Mouse (Mus musculus) kidney, embryonic 16.5 days (tissue): ENCODE results near the gene Ahr. TPM values are rescaled to one million over a fixed set of nuclear protein-coding genes. Genes with fewer than 3 reads are reported as not detected.

Experiments used
- ATAC-seq: fragments of 200-750 bp; cut with Nextera tagmentation; 2 replicates; pipeline ENCODE4 v1.8.0; 2017; ENCODE audit warnings: moderate TSS enrichment; ENCODE audit not compliant: low FRiP score, low TSS enrichment
- H3K27ac ChIP-seq: fragments of 300-500 bp; sonication (generic); 2 replicates; pipeline ENCODE4 v1.5.1; 2014; ENCODE audit warnings: low read length
- H3K27me3 ChIP-seq: fragments of 300-500 bp; sonication (generic); 2 replicates; pipeline ENCODE4 v1.6.1; 2014; ENCODE audit warnings: low read length, control low read depth, mixed read lengths; ENCODE audit not compliant: insufficient read depth
- H3K36me3 ChIP-seq: fragments of 300-500 bp; sonication (generic); 2 replicates; pipeline ENCODE4 v1.6.1; 2014; ENCODE audit warnings: low read length, control low read depth, mixed read lengths; ENCODE audit not compliant: insufficient read depth
- H3K4me1 ChIP-seq: fragments of 300-500 bp; sonication (generic); 2 replicates; pipeline ENCODE4 v1.6.1; 2014; ENCODE audit warnings: low read length, control low read depth, mixed read lengths; ENCODE audit not compliant: insufficient read depth
- H3K4me2 ChIP-seq: fragments of 300-500 bp; sonication (generic); replicated peaks from 2 replicates; pipeline ENCODE4 v1.6.1; 2014; ENCODE audit warnings: low read depth, low read length
- H3K4me3 ChIP-seq: fragments of 300-500 bp; sonication (generic); 2 replicates; pipeline ENCODE4 v1.5.1; 2014; ENCODE audit warnings: mild to moderate bottlenecking, low read length
- H3K9ac ChIP-seq: fragments of 300-500 bp; sonication (generic); replicated peaks from 2 replicates; pipeline ENCODE4 v1.6.1; 2014; ENCODE audit warnings: low read length
- H3K9me3 ChIP-seq: fragments of 300-500 bp; sonication (generic); 2 replicates; pipeline ENCODE4 v1.6.1; 2016; ENCODE audit warnings: low read length, control low read depth
- WGBS: fragments of 180-500 bp; shearing (Covaris S2); extraction: QIAGEN DNeasy Blood & Tissue Kit; methylation state at CpG from one replicate; pipeline ENCODE4 v1.1.7; 2014; 5-methylcytosine and 5-hydroxymethylcytosine counted together
- polyA plus RNA-seq: library from polyadenylated mRNA; unstranded; fragments of >200 nt; fragmentation: Nextera tagmentation; extraction: Ambion mirVana; gene quantifications from 2 replicates; pipeline ENCODE4 v1.2.1, GENCODE M21; 2015

Ahr gene
- polyA plus RNA-seq, 1 experiment from 2014 or later, result 7.5 TPM

DNA sequence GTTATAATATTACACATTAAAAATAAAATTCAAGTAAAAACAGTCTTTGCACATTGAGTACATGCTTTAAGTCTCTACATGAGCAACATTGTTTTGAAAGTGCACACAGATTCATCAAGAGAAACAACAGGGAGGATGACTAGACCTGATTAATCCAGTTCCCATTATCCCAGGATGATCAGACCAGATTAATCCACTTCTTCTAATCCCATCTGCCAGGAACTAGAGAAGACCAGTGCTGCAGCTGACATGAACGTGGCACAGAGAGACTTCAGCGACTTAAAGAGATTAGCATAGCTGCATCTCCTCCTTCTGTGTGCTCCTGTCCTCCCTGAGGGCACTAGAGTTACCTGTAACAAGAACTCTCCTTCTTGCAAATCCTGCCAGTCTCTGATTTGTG, 20.2 kb downstream of the Ahr start:
- no peak overlapping the region for H3K4me3 ChIP-seq
- no peaks in the 10 kb centered on the region for H3K9me3 ChIP-seq
- no peak overlapping the region for H3K4me2 ChIP-seq
- H3K36me3 ChIP-seq, result 0 out of 2 replicates have a peak, but pooled peaks cover 6% of the 10 kb centered on the region
- no peaks in the 10 kb centered on the region for H3K27me3 ChIP-seq
- H3K9ac ChIP-seq, result no peak overlapping the region
- 0 out of 2 replicates have a peak, but pooled peaks cover 3% of the 10 kb centered on the region for H3K4me1 ChIP-seq
- 88% methylated on average over 2 of the region's 2 CpGs for WGBS
- no peak overlapping the region for H3K27ac ChIP-seq
- no peak for ATAC-seq

DNA sequence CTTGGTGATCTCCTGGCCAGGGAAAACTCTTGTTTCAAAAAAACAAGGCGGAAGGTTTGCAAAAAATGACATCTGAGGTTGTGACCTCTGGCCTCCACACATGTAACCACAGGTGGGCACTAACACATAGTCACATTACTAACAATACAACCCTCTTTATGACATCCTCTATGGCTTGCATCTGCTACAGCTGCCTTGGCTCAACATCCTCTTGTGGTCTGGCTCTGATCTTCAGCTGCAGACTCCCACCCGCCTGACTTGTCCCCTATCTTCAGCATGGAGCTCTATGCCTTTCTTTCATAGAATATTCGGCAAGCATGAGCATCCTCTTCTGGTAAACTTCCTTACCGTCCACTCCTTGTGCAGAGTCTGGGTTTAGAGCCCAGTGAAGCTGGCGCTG, 24.1 kb downstream of the Ahr start:
- Histone ChIP-seq H3K9ac (no peak overlapping the region), H3K4me3 (no peak overlapping the region), H3K27ac (no peak overlapping the region), H3K4me2 (no peak overlapping the region), H3K27me3 (no peaks in the 10 kb centered on the region), H3K9me3 (no peaks in the 10 kb centered on the region), H3K36me3 (peaks cover 10% of the 10 kb centered on the region; the same call in 1 of the 2 replicates), H3K4me1 (0 out of 2 replicates have a peak, but pooled peaks cover 3% of the 10 kb centered on the region)
- no peak for ATAC-seq
- WGBS, result 96% methylated on average over 5 of the region's 5 CpGs

DNA sequence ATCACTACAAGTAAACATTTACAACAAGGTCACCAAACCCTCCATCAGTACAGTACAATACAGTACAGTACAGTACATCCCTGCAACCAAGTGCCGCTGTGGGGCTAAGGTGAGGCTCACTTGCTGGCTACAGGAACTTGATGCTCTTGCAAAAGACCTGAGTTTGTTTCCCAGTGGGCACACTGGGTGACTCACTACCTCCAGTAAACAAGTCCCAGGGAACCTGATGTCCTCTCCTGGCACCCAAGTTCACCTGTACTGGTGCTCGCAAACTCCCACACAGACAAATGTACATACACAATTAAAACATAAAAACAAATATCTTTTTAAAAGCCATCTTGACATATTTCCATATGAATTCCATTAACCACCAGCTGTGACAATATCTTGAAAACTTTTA, 28.5 kb downstream of the Ahr start:
- H3K36me3 ChIP-seq, result peaks cover 20% of the 10 kb centered on the region
- no peak overlapping the region for H3K27ac ChIP-seq
- no peaks in the 10 kb centered on the region for H3K9me3 ChIP-seq
- H3K27me3 ChIP-seq, result no peaks in the 10 kb centered on the region
- no peak overlapping the region for H3K4me3 ChIP-seq
- 0 out of 2 replicates have a peak, but pooled peaks cover 2% of the 10 kb centered on the region for H3K4me1 ChIP-seq
- H3K9ac ChIP-seq, result no peak overlapping the region
- 93% methylated on average over 2 of the region's 2 CpGs for WGBS
- no peak for ATAC-seq
- H3K4me2 ChIP-seq, result no peak overlapping the region

DNA sequence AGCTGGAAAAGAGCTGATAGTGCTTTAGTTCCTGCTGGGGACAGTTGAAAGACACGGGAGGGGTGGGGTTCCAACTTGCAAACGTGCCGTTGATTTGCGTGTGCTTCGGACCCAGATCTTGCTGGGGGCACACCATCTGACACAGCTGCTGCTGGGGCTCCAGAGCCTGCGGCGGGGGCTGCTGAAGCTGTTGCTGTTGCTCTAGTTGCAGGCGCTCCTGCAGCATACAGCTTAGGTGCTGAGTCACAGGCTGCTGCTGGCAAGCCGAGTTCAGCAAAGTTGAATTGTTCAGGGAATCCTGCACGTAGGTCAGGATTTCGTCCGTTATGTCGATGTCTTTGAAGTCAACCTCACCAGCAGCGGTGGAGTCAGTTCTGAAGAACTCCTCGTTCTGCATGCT, 30.8 kb downstream of the Ahr start:
- no peaks in the 10 kb centered on the region for H3K27me3 ChIP-seq
- no peak overlapping the region for H3K4me3 ChIP-seq
- no peak overlapping the region for H3K27ac ChIP-seq
- 0 out of 2 replicates have a peak, but pooled peaks cover 2% of the 10 kb centered on the region for H3K4me1 ChIP-seq
- no peak overlapping the region for H3K4me2 ChIP-seq
- H3K36me3 ChIP-seq, result peaks cover 28% of the 10 kb centered on the region
- ATAC-seq, result no peak
- whole genome bisulfite sequencing, result 77% methylated on average over 15 of the region's 15 CpGs
- no peak overlapping the region for H3K9ac ChIP-seq
- no peaks in the 10 kb centered on the region for H3K9me3 ChIP-seq

DNA sequence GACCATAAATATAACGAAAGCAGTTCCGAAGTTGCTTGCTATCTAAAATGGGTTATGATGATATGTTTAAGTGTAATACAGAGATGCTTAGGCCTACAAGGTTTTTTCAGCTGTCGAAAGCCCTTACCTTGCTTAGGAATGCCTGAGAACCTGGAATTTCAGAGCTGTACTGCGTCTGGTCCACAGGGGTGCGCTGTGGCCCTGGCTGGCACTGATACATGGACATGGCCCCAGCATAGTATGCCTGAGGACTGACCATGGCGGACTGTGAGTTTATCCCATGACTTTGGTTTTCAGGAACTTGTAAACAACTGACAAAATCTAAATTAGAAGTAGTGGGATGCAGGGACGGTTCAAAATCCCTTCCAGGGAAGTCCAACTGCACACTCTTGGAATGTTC, 31.3 kb downstream of the Ahr start:
- Histone ChIP-seq H3K4me3 (no peak overlapping the region), H3K36me3 (peaks cover 28% of the 10 kb centered on the region), H3K9me3 (no peaks in the 10 kb centered on the region), H3K27me3 (no peaks in the 10 kb centered on the region), H3K27ac (no peak overlapping the region), H3K4me1 (0 out of 2 replicates have a peak, but pooled peaks cover 2% of the 10 kb centered on the region), H3K9ac (no peak overlapping the region), H3K4me2 (no peak overlapping the region)
- 90% methylated on average over 7 of the region's 7 CpGs for WGBS
- no peak for ATAC-seq

DNA sequence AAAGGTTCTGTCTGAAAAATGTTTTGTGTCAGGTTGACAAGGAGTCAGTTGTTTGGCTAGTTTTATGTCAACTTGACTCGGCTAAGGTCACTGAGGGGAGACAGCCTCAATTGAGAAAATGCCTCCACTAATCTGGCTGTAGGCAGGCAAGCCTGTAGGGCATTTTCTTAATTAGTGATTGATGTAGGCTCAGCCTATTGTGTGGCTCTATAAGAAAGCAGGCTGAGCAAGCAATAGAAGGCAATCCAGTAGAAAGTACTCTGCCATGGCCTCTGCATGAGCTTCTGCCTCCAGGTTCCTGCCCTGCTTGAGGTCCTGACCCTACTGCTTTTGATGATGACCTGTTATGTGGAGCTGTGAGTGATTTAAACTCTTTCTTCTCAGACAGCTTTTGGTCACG, 33.4 kb downstream of the Ahr start:
- Histone ChIP-seq H3K4me3 (no peak overlapping the region), H3K27me3 (no peaks in the 10 kb centered on the region), H3K36me3 (peaks cover 27% of the 10 kb centered on the region), H3K4me1 (0 out of 2 replicates have a peak, but pooled peaks cover 2% of the 10 kb centered on the region), H3K27ac (no peak overlapping the region), H3K9ac (no peak overlapping the region), H3K9me3 (no peaks in the 10 kb centered on the region), H3K4me2 (no peak overlapping the region)
- 26% methylated on average over 2 of the region's 2 CpGs for WGBS
- no peak for ATAC-seq

DNA sequence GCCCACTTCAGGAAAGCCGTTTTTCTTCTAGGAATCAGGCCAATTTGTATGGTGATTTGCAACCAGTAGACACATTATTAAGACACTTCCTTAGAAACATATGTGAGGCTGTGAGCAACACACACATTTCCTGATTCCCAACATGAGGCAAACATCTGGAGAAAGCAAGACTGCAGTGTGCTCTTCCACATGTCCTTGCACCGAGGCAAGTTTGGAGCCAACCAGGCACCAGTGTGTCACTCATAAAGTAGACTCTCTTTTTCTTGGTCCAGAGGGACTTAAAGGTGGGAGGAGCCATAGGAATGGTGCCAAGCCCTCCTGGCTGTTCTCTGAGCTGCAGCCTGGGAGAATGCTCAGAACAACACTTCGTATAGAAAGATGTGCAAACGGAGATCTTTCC, 39.6 kb downstream of the Ahr start:
- H3K36me3 ChIP-seq, result 0 out of 2 replicates have a peak, but pooled peaks cover 1% of the 10 kb centered on the region
- H3K27ac ChIP-seq, result no peak overlapping the region
- no peak overlapping the region for H3K4me3 ChIP-seq
- H3K9me3 ChIP-seq, result no peaks in the 10 kb centered on the region
- no peaks in the 10 kb centered on the region for H3K4me1 ChIP-seq
- ATAC-seq, result peak; percentile 78
- no peak overlapping the region for H3K9ac ChIP-seq
- WGBS, result 50% methylated on average over 4 of the region's 4 CpGs
- H3K4me2 ChIP-seq, result no peak overlapping the region
- H3K27me3 ChIP-seq, result no peaks in the 10 kb centered on the region

DNA sequence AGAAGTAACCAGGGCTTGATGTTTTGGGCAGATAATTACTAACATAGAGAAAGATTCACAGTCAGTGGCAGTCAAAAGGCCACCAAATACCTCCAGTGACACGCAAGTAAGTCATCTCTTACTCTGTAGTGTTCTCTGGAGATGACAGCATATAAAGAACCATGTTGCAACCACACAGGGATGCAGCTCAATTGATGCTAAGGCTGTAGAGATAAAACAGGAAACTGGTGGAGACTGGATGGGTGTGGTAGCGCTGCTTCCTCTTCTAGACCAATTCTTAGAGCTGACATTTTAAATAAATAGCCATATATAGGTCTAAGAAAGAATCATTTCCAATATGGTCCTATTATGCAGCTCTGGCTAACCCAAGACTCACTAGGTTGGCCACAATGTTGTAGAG, 54.1 kb downstream of the Ahr start:
- ATAC-seq, result no peak
- WGBS, result 88% methylated on average over 2 of the region's 2 CpGs
- Histone ChIP-seq H3K27me3 (no peaks in the 10 kb centered on the region), H3K4me3 (no peak overlapping the region), H3K9me3 (no peaks in the 10 kb centered on the region), H3K36me3 (no peaks in the 10 kb centered on the region), H3K4me1 (no peaks in the 10 kb centered on the region), H3K27ac (no peak overlapping the region), H3K9ac (no peak overlapping the region), H3K4me2 (no peak overlapping the region)

DNA sequence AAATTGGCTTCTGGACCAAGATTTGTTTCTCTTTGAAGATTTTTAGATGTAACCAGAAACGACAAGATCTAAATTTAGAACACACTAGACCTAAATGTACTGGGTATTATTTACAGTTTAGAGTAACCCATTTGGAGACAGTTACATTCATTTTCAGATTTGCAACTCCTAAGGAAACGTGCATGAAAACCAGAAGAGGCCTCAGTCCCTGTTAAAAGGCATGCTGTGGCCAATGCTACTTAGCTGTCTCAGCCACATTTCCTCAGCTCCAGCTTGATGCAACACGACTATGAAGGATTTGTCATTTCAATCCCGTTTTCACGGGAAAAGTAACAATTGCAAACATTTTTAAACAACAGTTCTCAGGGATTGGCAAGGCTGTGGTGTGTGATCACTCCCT, 55.9 kb downstream of the Ahr start:
- no peak for ATAC-seq
- WGBS, result 72% methylated on average over 5 of the region's 5 CpGs

DNA sequence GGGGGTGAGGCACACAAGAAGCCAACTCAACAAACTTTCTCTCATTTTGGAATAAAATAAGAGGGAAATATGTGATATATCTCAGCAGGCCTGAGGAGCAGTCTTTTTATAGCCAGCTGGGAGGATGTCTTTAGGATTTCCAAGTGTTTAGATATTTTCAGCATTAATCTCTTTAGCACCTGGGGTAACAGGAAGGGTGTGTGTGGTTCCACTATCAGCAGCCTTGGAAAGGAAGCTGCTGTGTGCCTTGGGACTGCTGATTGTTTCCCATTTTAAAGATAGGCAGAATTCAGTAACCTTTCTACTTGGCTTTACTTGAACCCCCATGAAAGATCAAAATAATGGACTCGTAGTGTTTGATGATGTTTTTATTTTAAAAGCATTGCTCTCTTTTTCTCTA, 71.4 kb downstream of the Ahr start:
- no peak overlapping the region; the same call in 1 of the 2 replicates for H3K27ac ChIP-seq

More for the DNA sequence above, 55.9 kb downstream of the Ahr start:
- no peak overlapping the region for H3K27ac ChIP-seq
- H3K36me3 ChIP-seq, result no peaks in the 10 kb centered on the region
- H3K27me3 ChIP-seq, result no peaks in the 10 kb centered on the region
- no peaks in the 10 kb centered on the region for H3K9me3 ChIP-seq
- H3K4me1 ChIP-seq, result no peaks in the 10 kb centered on the region
- H3K4me3 ChIP-seq, result no peak overlapping the region
- no peak overlapping the region for H3K9ac ChIP-seq
- no peak overlapping the region for H3K4me2 ChIP-seq

More for the DNA sequence above, 71.4 kb downstream of the Ahr start:
- Histone ChIP-seq H3K36me3 (no peaks in the 10 kb centered on the region), H3K4me1 (no peaks in the 10 kb centered on the region), H3K9ac (no peak overlapping the region), H3K27me3 (no peaks in the 10 kb centered on the region), H3K4me3 (no peak overlapping the region), H3K9me3 (no peaks in the 10 kb centered on the region), H3K4me2 (no peak overlapping the region)
- 80% methylated on average over 1 of the region's 1 CpGs for WGBS
- ATAC-seq, result no peak
